Mouse (Mus musculus): ENCODE measurements at regions not wholly inside any gene's neighbourhood (a gene's known extent, or its start where the extent isn't known, plus 50 kb on each side); places are given as distances from the start of the nearest gene placed in this dataset.

DNA sequence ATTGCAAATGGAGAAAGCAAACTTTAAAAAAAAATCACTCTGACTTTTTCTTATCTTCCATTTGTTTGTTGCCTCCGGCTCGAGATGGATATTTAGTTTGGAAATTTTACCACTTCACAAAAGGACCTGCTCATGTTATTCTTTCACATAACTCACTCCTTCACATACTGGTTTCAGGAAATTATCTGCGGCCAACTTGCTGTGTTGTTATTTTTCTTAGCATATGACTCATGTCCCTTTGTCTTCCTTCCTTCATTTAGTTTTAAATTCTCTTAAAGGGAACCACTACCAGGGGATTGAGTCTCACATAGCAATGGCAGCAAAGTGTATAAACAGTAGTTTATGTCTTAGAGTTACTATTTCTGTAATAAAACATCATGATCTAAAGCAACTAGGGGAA is 217.8 kb downstream of the Ahr start:
- DNase-seq (ENCODE audit: low read depth in 2 of 2, low spot score in 2 of 2), result no peak

DNA sequence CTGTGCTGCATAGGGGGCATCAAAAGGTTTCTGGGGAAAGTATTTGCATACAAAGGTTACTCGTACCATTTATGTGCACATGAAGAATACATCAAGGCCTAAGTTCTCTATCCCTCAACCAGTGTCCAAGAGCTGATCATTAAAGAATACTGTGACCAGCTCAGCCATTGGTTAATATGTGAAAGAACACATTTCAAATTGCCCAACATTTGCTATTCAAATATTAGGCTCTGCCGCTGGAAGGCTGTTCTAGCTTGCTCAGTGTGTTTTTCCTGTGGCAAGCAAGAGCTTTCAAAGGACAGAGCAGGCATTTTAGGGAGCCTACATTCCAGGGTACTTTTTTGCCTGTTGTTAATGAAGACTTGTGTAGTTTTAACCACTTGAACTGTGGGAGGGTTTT is 220.8 kb downstream of the Ahr start:
- no peak for DNase-seq (ENCODE audit: low read depth in 2 of 2, low spot score in 2 of 2)

DNA sequence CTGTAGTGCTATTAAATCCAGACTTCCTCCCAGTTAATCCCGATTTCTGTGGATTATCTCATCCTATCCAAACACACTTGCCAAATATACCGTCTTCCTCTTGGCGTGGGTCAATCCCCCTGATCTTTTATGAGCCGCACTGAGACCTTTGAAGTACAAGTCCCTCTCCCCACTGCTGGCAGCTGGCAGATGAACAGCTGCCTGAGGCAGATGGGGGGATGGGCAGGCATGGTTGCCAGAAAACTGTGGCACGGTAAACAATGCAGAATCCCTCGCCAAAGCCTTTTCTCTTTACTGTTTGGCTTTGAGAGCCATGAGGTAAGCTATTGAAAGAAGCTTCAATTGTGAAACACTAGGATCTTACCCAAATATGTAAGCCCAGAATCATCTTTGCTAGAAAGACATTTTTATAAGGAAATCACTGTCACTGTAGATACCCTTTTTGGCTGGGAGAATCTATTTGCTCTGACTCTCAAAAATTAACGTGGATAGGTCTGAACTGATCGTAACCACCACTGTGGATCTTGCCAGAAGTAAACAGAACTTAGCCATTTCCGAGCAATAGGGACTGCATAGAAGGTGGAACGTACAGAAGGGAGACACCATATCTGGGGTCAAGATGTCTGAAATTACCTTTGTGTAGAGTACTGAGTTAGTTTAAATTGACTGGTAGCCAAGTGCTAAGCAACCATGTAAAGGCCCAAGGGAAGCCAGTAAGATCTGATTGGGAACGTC is 221.5 kb downstream of the Ahr start:
- DNase-seq (ENCODE audit: low read depth in 2 of 2, low spot score in 2 of 2), result no peak

DNA sequence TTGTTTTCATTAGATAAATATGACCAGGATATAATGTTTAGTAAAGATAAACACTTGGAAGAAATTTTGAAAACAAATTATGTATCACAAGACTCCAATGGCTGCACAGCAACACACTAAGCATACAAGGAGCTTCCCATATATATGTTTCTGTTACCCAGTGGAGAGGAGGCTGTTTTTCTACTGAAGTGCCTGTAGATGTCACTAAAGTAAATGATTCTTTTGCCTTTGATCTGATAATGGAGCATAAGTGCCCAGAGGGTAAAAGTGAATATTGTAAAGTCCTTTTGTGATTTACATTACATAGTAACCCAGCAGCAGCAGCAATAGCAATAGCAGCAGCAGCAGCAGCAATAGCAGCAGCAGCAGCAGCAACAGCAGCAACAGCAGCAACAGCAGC is 226.3 kb downstream of the Ahr start:
- DNase-seq (ENCODE audit: low read depth in 2 of 2, low spot score in 2 of 2), result no peak

DNA sequence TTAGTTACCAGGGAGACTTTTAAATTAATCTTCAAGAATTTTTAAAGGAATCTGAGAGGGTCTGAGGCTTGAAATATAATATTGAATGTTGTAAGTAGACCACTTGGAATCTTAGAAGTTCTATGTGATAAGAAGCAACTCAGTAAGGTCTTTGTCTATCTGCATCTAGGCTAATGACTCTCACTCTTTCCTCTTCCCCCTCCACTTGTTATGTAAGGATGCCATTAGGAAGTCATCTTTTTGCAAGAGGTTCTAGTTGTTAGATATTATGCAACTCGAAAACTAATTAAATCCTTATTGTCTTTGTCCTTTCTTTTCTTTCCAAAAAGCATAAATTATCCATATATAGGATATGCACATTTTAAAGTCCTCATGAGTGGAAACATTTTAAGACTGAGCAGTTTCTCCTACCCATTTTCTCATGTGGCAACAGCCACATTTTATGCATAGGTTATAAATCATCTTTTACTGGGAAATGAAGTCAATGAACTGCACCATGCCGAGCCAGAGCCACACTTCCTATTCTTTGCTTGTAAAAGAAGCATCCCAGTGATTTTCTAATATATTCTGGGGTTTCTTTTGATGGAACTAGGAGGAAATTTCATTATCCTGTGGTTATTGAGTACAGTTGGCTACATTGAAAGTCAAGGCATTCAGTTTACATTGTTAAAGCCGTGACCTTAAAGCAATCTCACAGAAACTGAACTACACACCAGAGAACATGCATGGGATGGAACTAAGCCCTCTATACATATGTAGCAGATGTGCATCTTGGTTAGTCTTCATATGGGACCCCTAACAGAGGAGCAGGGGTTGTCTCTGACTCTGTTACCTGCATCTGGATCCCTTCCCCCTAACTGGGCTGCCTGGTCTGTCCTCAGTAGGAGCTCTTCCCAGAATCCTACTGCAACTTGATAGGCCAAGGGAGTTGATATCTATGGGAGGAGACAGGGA is 230.8 kb downstream of the Ahr start:
- DNase-seq (ENCODE audit: low read depth in 2 of 2, low spot score in 2 of 2), result no peak

DNA sequence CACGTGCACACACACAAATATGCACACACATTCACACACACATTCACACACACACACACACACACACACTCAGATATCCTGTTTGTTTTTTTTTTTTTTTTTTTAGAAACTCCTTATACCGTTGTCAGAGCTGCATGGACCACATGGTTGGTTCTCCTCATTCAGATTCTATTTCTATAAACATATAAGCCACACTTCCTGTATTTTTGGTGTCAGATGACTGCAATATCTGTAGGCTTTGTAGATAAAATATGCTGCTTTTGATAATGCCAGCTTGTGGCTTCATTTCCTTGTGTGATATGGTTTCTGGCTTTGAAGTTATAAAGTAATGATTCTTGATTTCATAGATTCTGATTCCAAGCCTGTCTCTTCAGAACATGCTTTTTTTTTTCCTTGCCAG is 231.7 kb downstream of the Ahr start:
- DNase-seq (ENCODE audit: low read depth in 2 of 2, low spot score in 2 of 2), result no peak

DNA sequence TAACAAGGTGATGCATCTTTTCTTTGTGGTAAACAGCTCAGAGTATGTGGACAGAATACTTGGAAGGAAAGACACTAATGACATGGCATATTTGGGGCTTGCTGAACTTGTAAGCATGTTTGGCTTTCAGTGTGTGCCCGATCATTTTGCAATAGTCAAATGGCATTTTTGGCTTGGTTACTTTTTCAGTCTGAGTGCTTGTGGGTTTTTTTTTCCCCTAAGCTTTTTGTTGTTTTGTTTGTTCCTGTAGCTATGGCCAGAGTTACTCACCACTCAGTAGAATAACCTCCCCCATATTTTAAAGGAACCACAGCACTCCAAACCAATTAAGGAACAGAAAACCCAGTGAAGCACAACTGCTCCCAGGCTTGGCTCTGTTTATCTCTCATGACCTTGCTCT is 240.2 kb downstream of the Ahr start:
- DNase-seq (ENCODE audit: low read depth in 2 of 2, low spot score in 2 of 2), result no peak

DNA sequence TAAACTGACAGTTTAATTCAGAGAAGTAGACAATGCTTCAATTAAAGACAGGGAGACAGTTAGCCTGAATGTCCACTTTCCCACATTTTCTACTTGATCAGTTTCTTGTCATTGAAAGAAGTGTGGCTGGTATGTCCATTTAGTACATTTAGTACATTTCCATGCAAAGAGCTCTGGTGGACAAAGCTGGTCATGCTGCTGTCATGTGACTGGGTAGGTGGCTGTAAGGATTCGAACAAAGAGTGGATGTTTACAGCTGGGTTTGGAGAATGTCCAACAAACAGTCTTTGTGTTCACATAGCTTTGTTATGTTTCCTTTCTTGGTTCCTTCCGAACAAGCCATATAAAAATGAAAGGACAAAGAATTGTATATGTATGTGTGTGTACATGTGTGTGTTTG is 241.3 kb downstream of the Ahr start:
- DNase-seq (ENCODE audit: low read depth in 2 of 2, low spot score in 2 of 2), result no peak

DNA sequence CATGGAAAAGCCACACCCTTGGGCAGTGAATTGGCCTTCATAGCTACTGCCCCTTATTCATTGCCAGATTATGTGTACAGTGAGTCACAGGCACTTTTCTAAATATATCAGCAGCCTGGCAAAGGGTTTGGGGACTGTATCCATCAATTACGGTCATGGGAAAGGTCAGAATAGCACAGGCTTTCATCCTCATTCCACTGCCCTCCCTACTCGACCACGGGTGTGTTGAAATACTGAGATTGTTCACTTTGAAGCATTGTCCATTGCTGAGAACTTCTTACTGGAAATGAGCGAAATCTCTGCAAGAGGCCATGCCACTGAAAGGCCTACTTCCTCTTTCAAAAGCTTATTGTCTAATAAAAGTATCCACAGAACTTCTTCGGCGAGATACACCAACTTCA is 242.9 kb downstream of the Ahr start:
- no peak for DNase-seq (ENCODE audit: low read depth in 2 of 2, low spot score in 2 of 2)

DNA sequence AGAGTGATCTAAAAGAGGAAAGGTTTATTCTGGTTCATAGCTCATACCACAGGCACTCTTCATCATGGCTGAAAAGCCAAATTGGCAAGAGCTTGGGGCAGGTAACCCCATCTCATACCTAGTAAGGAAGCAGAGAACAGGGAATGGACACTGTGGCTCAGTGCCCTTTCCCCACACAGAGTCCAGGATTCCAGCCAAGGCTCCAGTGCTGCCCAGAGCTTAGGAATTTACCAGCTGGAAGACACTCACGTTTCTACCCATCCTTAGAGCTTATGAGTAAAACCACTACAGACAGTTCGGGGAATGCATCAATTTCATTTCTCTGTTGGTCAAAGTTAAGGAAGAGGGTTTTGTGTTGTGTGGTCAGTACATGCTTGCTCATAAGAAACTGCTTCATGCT is 241.0 kb downstream of the Snx13 start:
- DNase-seq (ENCODE audit: low read depth in 2 of 2, low spot score in 2 of 2), result no peak

DNA sequence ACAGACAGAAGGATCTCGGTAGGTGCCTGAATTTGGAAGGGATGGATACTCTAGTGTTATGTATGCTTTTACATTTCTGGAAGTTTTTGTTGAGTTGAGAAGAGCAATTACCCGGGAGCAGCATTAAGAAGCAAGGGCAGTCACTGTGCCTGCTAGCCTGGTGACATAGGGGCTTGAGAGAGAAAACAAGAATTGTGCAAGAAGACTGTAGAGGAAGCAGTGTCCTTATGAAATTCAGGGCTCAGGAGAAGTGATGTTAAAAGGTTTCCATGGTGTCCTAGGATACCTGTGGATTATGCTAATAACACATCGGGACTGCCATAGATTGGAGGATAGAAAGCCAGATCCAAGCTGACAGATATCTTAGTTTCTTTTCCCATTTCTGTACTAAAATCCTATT is 240.6 kb downstream of the Snx13 start:
- DNase-seq (ENCODE audit: low read depth in 2 of 2, low spot score in 2 of 2), result no peak

DNA sequence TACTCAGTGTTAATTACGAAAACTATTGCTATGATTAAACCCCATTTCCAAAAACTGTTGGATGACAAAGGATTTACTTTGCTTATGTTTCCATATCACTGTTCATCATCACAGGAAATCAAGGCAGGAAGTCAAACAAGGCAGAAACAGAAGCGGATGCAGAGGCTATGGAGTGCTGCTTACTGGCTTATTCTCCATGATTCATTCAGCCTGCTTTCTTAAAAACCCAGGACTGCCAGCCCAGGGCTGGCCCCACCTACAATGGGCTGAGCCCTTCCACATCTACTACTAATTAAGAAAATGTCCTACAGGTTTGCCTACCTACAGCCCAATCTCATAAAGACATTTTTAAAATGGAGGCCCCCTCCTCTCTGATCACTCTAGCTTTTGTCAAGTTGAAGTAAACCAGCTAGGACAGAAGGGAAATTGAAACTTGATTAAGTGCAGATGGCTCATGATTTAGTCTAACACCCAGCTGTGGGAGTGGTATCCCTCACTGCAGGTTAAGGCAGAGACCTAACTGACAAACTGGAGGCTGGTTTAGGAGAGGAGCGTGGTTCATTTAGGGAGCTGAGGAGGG is 240.1 kb downstream of the Snx13 start:
- no peak for DNase-seq (ENCODE audit: low read depth in 2 of 2, low spot score in 2 of 2)

DNA sequence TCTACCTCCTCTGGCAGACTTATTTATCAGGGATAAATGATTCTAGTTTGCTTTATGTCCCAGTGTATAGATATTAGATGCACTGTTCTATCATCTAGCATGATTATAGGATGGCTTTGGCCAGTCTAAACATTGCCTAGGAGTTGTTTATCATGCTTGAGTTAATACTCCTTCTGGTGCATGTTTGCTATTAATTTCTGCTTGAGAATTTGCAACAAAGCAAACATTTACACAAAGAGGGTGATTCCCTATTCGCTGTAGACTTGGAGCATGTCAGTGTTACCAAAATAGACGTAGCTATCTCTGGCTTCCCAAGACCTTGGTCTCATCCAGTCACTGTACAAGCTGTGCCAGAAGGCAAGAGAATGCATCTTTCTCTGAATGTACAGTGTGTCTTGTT is 237.4 kb downstream of the Snx13 start:
- DNase-seq (ENCODE audit: low read depth in 2 of 2, low spot score in 2 of 2), result no peak

DNA sequence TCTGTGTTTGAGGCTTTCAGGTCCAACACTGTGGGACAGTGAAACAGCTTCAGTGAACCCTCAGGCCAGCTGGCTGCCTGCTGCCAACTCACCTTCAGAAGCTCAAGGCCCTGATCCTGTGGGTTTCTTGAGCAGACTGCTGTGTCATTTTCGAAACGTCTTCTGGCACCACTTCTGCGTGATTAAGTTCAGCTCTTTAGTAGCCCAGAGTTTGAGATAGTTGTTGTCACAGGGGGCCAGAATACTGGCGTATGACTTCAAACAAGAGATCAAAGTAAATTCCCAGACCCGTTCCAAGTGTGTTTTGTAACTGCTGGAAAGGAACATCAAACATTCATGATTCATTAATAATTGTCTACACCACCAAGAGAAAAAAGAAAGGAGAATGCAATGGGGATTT is 236.9 kb downstream of the Snx13 start:
- DNase-seq (ENCODE audit: low read depth in 2 of 2, low spot score in 2 of 2), result no peak

DNA sequence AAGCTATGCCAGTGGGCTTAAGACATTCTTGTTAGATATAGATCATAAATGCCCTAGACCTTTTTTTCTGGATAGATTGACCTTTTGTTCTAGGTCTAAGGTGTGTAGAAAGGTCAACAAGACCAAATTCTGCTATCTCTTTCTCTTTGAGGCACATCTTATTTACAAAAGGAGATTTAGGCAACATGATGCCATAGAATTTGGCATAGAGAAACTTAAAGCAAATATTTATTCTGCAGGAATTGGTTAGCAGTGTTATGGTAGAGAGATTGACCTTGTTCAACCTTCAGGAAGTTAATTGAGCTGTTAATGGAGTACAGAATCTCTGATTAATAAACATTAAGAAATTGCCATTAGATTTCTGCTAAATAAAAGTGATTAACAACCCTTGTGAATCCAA is 236.4 kb downstream of the Snx13 start:
- DNase-seq (ENCODE audit: low read depth in 2 of 2, low spot score in 2 of 2), result no peak

DNA sequence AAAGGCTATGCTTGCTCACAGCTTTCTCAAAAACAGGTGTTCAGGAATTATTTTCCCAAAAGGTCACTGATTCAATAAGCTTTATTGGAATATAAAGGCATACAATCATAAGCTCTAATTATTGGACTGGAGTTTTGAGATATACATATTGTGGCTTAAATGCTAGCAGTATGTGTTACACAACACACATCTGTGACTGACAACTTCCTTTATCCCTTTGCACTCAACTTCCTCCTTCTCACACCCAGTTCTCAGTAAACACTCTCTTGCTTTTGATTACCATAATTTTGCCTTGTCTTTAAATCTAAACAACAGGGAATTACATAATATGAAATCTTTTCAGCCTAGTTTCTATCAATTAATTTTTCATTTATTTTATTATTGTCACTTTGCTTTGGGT is 222.5 kb downstream of the Snx13 start:
- DNase-seq (ENCODE audit: low read depth in 2 of 2, low spot score in 2 of 2), result no peak

DNA sequence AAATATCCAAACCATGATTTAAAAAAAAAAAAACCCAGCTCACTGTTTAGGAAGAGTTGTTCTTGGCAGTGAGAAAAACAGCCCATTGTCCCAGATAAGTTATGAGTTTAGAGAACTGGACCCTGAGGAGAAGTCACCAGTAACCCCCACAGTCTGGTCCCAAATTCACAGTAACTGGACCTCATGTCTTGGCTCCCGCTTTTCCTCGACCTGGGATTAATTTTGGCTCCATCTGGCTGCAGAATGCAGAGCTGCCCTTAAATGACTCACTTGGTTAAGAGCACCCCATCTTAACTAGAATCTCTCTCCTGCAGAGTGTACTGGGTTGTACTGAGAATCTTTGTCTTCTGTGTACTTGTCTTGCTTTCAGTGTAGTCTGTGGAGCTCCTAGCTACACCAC is 221.0 kb downstream of the Snx13 start:
- DNase-seq (ENCODE audit: low read depth in 2 of 2, low spot score in 2 of 2), result no peak

DNA sequence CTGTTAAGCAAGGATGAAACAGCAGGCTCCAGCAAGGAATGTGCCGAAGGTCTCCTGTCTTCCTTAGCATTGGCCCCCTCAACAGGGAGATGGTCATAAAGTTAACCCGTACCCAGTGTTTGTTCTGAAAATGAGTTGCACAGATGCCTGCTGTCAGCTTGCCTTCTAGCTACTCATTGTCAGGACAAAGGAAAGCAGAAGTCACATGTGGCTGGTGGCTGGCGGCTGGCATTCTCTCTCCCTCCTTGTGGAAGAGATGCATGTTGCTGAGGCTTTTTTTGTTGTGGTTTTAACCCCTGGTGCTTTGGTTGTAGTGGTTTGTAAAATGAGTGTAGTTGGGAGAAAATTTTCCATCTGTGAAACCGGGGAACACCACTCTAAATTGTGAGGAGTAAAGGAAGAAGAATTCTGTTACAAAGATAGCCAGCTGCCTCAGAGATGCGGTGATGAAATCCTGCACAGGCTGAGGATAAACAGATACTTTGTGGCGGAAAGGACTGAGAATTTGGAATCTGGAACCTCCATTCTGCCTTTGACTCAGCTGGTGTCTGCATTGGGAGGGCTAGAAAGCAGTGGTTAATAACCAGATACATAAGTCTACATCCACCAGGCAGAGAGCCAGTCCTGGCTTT is 220.2 kb downstream of the Snx13 start:
- DNase-seq (ENCODE audit: low read depth in 2 of 2, low spot score in 2 of 2), result no peak

DNA sequence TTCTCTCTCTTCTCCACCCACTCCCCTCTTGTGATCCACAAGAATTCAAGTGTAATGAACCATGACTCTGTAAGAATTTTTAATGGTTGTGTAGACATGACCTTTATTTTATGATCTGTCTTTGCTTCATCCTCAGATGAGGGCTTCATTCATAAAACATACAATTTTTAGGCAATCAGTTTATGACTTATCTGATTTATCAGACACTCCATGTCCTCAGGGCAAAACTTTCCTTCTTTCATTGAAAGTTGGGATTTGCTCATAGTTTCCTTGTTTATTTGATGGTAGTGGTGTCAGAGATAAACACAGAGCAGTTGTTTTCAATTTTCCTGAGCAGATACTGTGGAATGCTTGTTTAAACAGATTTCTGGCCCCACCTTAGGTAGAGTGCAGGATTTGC is 212.8 kb downstream of the Snx13 start:
- no peak for DNase-seq (ENCODE audit: low read depth in 2 of 2, low spot score in 2 of 2)

DNA sequence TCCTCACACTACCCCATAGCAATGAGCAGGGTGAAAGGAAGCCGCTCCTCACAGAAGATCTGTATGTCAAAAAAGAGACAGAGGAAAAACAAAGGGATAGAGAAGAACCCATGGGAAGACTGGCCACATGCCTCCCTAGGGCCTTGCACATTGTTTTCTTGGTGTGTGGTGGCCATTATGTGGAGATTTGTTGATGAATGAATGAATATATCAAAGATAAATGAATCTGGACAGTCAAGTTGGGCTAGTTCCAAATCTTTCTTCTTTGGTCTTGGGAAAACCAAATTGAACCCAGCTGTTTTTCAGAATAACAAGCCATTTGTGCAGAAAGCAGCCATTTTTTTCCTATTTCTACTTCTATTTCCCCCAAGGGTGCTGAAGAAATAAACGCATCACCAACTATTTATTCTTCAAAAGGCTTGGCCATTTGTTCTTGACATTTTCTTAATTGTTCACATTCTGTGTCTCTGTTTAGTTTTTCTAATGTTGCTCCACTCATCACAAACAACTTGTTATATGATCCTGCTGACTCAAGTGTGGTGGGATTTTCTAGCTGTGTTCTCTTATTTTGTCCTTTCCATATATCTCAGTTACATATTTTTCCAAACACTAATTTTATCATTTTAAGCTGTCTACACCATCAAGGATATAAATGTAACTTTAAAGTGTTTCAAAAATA is 208.9 kb downstream of the Snx13 start:
- no peak for DNase-seq (ENCODE audit: low read depth in 2 of 2, low spot score in 2 of 2)

DNA sequence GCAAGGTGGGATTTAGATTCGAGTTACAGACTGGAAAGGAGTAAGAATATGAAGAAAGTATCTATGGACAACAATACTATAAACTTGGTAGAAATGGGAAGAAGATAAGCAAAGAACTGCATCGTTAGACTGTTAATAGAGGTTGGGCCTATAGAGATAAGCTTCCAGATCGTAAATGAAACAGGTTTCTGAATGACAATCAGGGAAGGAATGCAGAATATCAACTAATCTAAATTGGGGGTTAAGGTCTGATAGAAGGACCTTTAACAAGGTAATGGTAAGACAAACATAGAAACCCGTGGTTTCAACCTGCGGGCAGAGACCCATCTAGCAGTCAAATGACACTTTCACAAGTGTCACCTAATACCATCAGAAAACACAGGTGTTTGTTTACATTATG is 201.5 kb downstream of the Snx13 start:
- no peak for DNase-seq (ENCODE audit: low read depth in 2 of 2, low spot score in 2 of 2)

All from CD8-positive naive resting alpha-beta T cell, adult 2 months (primary cell).